Mouse (Mus musculus) inflammation-experienced regulatory T-cells, adult 6 months (primary cell): Measurements from ENCODE around the gene Nsdhl. TPM values are rescaled to one million over a fixed set of nuclear protein-coding genes. Genes with fewer than 3 reads are reported as not detected.
A peak's percentile ranks its signal among the peaks of the same experiment; 100 is the strongest.

Experiments
- ATAC-seq: one replicate; pipeline ENCODE4 v1.8.0; 2017
- polyA plus RNA-seq, 3 experiments: library from polyadenylated mRNA; unstranded; fragments of 100-300 nt; shearing (Covaris generic); gene quantifications; one replicate each; pipeline ENCODE4 v1.2.1; 2017

The Nsdhl gene
- polyA plus RNA-seq: 10 to 100 TPM; 22.2 to 33.4 (median 27.8) TPM

- ATAC-seq: peak; percentile 98
Measured at GRCm38 (mm10) chrX:72917884-72918681, at the start of gene Nsdhl, which contains the start of gene Cetn2. TSS of gene Nsdhl (plus strand) at chrX:72918557. TSS of gene Cetn2 (minus strand) at chrX:72918411.

DNA sequence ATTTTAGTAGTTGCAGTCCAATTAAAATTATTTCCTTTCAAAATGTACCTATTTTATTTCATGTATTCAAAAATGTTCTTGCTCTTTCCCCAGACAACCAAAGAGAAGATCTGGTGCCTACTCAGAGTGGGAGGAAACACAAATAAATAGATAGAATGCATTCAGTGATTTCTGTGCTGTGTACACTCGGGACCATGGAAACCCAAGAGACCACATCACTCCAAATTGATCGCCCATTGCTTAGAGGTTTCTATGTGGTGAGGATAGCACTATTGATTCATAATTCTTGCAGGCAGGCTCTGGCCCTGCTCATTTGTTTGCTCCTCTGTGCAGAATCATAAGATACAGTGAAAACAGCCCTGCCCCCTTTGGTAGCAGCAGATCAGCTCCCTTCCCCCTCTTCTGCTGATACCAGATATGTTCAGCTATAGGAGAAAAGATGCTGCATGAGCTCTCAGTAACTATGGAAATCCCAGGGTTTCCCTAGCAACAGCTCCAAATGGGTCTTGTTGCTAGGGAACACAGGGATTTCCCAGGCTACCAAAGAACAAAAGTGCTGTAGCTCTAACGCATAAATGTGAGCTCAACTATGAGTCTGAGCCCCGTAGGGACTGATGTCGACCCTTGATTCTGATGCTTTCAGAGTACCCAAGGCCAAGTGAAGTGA lies 22.8 kb upstream of the Nsdhl start:
- ATAC-seq: no peak

DNA sequence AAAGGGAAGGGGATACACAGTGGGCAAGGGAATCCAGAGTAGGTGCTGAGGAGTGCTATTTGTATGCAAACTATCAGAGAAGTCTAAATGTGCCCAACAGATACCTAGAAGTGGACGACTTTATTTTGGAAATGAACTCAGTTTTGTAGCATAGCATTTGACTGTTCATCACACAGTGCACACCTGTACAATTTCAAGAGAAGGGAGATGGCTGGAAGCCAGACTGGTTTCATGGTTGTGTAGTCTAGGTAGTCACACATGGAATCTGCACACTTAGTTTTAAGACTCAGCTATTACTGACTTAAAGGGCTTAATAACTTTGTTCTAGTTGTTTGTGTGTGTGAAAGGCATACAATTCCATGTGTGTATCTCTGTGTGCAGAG lies 22.3 kb upstream of the Nsdhl start:
- no peak for ATAC-seq

DNA sequence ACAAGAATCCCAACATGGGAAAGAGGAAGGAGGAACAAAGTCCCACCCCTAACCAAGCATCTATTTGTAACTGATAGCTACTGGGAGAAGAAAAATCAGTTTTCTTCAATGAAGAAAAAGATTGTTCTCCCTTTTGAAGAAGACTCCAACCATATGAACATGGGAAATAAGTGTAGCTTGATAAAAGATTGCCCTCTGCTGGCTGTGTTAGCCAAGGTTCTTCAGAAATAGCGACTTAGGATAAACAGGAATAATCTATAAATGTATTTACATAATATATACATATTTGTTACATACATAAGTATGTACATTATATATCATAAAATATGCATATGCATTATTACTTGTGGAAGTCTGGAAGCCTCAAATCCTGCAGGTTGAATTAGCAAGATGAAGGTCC lies 15.8 kb upstream of the Nsdhl start:
- no peak for ATAC-seq

- ATAC-seq: no peak
Measured at GRCm38 (mm10) chrX:72907619-72908403, 10.5 kb upstream of the Nsdhl start.

DNA sequence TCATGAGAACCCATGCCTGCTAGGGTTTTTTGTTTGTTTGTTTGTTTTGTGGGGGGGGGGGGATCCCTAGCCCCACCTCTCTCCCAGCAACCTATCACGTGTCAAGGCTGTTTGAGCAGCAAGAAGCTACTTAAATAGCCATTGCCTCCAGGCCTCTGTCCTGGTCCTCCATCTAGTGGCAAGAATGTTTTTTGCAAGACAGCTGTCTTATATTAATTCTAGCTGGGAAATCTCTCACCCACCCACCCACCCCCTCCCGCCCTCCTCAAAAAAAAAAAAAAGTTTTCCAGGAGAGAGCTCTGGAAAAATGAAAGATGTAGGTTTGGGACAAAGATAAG lies 10.0 kb upstream of the Nsdhl start:
- no peak for ATAC-seq

GRCm38 (mm10) chrX:72911611-72912010 lies 6.7 kb upstream of the Nsdhl start:
- no peak for ATAC-seq

DNA sequence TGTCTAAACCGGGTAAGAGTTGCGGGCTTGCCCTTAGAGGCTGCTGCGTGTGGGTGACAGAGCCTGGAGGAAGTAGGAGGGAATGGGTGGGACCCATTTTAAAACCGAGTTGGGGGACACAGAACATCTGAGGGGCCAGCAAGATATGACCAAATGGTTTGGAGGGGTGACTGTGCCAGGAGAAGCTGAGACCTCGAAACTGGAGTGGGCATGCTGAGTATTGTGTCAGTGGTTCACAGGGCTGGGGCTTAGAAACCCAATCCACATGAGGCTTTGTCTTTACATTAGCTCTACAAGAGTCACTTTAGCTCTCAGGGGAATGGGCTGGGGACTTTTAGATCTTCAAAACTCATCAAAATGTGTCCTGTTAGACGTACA lies 314 bp downstream of the Nsdhl start:
- no peak for ATAC-seq

- no peak for ATAC-seq
Measured at GRCm38 (mm10) chrX:72921391-72921790, 3.0 kb downstream of the Nsdhl start.

DNA sequence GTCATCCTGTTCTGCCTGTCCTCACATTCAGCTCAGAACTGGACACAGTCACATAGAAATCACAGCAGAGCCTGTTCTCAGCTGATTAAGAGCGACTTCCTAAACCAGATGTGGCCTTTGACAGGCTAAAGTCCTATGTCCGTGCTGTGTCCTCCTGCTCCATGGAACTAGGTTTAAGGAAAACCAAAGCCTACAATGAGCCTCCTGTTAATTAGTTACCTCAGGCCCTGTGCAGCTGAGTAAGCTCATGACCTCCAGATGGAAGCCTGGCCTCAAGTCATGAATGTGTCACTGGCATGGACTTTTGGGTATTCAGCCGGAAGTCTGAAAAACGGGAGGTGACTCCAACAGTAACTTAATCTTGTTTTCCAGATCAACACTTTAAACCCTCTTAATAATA lies 35.1 kb downstream of the Nsdhl start:
- no peak for ATAC-seq

GRCm38 (mm10) chrX:72956486-72956885 lies 38.1 kb downstream of the Nsdhl start:
- no peak for ATAC-seq

DNA sequence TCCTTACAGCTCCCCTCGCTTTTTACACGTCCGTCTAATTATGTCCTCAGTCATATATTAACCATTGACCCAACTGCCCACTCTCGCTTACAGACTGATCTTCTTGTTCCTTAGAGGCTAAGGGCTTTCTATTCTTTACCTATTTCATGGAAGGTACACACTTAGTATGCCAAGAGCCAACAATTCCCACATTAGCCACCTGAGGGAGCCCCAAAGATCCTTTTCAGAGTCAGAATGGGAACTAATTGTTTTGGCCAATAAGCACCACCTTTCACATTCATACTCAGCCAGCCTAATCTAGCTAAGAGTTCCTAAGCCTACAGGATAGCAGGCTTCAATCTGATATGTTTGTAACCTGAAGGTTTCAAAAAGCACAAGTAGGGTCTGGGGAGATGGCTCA lies 42.1 kb downstream of the Nsdhl start:
- no peak for ATAC-seq

DNA sequence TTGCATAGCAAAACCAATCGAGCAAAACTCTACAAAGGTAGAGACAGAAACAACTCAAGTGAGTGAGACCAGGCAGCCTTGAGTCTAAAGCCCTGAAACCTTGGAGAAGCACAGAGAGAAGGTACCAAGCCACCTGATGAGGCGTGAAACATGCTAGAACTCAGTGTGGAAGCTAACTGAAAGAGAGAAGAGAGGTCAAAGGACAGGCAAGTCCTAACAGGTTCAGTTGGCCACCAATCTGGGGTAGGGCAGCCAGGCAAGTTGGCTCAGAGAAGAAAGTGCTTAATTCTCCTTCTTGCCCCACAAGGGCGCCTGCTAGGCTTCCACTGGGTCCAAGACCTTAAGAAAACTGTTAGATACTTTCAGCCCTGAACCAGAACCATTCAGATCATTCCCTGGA lies 43.2 kb downstream of the Nsdhl start:
- ATAC-seq: no peak

GRCm38 (mm10) chrX:72962743-72963142 lies 44.4 kb downstream of the Nsdhl start:
- ATAC-seq: no peak

- ATAC-seq: no peak
Measured at GRCm38 (mm10) chrX:72982831-72983230, 64.5 kb downstream of the Nsdhl start.

DNA sequence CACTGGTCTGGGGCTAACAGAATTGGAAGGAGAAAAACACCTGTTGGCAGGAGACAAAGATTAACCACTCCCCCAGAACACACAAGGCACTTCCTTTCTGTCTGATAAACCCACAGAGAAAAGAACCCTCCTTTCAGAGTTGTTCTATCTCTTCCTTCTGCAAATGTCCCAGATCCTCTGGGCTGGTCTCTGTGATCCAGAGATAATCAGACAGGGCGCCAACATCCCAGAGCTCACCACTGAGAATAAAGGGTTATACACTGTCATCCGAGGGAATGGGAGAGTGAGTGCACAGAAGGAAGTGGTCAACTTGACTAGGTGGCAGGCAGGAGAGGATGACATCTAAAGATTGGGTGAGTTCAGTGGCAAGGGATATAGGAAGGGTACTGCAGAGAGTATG lies 67.2 kb downstream of the Nsdhl start:
- no peak for ATAC-seq

- no peak for ATAC-seq
Measured at GRCm38 (mm10) chrX:72986841-72987519, 68.6 kb downstream of the Nsdhl start, which contains the start of gene Zfp185. TSS of gene Zfp185 (plus strand) at chrX:72987339.

DNA sequence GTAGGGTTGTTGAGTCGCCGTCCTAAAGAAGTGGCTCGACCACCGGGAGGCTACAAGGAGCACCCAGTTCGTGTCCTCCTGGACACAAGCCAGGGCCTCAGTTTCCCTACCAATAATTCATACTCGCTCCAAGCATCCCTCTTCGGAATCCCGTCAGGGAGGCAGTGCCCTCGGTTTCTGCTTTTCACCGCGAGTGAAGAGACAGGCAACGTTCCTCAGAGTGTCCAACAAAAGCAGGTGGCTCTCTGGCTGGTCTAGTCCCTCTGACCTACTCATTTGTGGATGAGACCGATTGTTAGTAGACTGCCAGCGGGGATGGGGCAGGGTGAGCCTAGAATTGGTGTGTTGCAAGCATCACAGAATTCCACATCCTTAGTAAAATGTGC lies 69.2 kb downstream of the Nsdhl start:
- ATAC-seq: no peak

GRCm38 (mm10) chrX:72988431-72988830 lies 70.1 kb downstream of the Nsdhl start:
- no peak for ATAC-seq

GRCm38 (mm10) chrX:72990581-72990980 lies 72.2 kb downstream of the Nsdhl start:
- ATAC-seq: no peak

GRCm38 (mm10) chrX:72992291-72992919 lies 74.0 kb downstream of the Nsdhl start:
- ATAC-seq: no peak

DNA sequence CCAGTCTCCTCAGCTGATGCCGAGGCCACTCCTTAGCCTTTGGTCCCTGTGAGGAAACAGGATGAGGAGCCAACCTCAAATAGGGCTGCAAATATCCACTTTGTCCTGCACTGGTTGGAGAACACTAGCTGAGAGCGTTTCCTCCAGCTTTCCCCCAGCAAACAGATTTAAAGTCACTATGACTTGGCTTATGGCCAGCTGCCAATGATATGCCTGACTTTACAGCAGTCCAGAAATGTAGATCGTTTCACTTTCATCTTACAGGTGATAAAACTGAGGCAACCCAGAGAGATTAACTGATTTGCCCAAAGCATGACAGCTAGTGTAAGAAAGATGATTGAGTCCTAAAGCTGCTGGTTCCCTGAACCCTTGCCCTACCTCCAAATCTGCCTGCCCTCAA lies 77.2 kb downstream of the Nsdhl start:
- no peak for ATAC-seq
